Mouse (Mus musculus) brown adipose tissue, adult 24 weeks (tissue): ENCODE measurements around the gene Efl1. TPM values are rescaled to one million over a fixed set of nuclear protein-coding genes. Genes with fewer than 3 reads are reported as not detected.
"Not testable (repeated sequence)": the region's sequence is repeated elsewhere in the genome, so short reads cannot be mapped to it uniquely, and the experiment has no call there.

Experiments
- H3K27ac ChIP-seq: fragments of 200-500 bp; replicated peaks from 2 replicates; pipeline ENCODE4 v1.5.1; 2012; ENCODE audit warnings: low read depth, mild to moderate bottlenecking, low read length
- H3K4me1 ChIP-seq: fragments of 200-500 bp; 2 replicates; pipeline ENCODE4 v1.6.1; 2012; ENCODE audit warnings: low read length, mixed read lengths; ENCODE audit not compliant: control insufficient read depth, insufficient read depth, insufficient read length
- H3K4me3 ChIP-seq: fragments of 200-500 bp; 2 replicates; pipeline ENCODE4 v1.5.1; 2012; ENCODE audit warnings: low read depth, mild to moderate bottlenecking, low read length, moderate library complexity; ENCODE audit not compliant: insufficient read depth
- polyA plus RNA-seq: library from polyadenylated mRNA; stranded (reverse); fragments of >200 nt; gene quantifications from 2 replicates; pipeline ENCODE4 v1.2.4, GENCODE M21; 2012; ENCODE audit not compliant: missing spikeins, insufficient read depth, insufficient read length

Gene Efl1
- polyA plus RNA-seq, 1 experiment = 6.7 TPM

DNA sequence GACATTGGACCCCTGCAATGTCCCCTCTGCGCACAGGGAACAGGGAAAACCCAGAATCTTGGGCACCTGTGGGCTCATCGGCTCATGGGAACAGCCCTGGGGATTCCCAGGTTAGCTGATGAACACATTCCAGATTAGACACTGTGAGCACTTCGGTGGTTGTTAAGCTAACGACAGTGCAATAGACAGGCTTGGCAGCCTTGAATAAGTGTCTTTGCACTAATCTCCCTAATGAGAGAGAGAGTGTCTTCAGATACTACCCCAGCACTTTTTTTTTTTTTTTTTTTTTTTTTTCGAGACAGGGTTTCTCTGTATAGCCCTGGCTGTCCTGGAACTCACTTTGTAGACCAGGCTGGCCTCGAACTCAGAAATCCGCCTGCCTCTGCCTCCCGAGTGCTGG is 80.6 kb downstream of the Efl1 start:
- not testable (repeated sequence) for H3K4me3 ChIP-seq, H3K27ac ChIP-seq, H3K4me1 ChIP-seq

DNA sequence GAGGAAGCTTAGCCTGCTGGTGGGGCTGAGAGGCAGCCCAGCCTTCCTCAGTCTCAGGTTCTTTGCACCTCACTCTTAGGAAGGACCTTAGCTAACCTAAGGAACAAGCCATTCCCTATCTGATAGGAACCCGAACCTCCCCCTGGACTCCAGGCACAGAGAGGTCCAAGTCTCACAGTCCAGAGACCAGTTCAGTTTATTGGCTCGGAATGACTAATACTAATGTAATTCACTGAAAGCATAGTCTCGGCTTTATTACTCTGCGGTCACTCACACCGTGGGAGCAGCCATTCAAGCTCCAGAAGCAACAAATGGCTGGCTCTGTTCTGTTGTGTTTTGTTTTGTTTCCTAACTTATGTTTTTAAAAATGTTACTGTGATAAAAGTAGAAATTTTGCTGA is 84.7 kb downstream of the Efl1 start:
- Histone ChIP-seq H3K4me1 (0 out of 2 replicates have a peak, but pooled peaks cover 2% of the 10 kb centered on the region), H3K27ac (no peak overlapping the region), H3K4me3 (no peak overlapping the region)

DNA sequence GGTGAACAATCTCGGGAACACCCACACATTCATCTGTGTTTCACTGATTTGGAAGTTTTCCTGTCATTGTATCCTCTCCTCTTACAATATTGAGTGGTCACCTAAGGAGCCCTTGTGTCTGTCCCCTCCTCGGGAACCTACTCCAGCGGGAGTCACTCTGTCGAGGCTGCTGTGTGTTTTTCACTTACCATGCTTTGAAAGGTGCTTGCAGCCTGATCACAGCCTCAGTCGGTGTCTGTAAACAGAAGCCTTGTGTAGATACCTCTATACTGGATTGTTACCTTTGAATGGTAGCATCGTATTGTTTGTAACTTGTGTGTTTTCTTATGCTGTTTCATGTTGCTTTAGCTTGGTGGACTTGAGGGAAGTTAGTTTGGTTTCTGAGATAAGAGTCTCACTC is 85.6 kb downstream of the Efl1 start:
- Histone ChIP-seq H3K4me1 (0 out of 2 replicates have a peak, but pooled peaks cover 2% of the 10 kb centered on the region), H3K4me3 (no peak overlapping the region), H3K27ac (no peak overlapping the region)

DNA sequence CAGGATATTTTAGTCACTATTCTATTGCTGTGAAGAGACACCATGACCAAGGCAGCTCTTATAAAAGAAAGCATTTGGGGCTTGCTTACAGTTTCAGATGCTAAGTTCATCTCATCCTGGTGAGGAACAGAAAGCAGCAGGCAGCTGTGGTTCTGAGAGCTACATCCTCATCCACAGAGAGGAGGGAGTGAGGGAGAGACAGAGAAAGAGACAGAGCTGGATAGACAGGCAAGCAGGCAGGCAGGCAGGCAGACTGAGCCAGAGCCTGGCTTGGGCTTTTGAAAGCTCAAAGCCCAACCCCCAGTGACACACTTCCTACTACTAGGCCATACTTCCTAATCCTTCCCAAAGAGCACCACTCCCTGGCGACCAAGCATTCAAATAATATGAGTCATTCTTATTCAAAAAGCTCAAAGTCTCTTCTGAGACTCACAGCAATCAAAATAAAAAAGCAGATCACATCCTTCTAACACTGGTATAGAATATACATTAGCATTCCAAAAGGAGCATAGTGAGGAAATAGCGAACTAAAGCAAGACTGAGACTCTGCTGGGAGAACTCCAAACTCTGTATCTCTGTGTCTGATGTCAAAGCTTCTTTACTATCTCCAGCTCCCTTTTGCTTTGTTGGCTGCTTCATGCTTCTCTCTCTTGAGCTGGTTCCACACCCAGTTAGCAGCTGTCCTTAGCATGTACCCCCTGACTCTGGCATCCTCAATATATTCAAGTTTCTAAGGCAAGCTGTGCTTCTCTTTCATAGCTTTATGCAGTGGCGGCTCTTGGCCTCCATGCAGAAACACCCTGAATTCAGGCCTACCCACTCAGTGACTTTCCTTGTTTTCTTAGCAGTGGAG is 86.6 kb downstream of the Efl1 start:
- H3K4me3 ChIP-seq = no peak overlapping the region
- 0 out of 2 replicates have a peak, but pooled peaks cover 2% of the 10 kb centered on the region for H3K4me1 ChIP-seq
- H3K27ac ChIP-seq = no peak overlapping the region

DNA sequence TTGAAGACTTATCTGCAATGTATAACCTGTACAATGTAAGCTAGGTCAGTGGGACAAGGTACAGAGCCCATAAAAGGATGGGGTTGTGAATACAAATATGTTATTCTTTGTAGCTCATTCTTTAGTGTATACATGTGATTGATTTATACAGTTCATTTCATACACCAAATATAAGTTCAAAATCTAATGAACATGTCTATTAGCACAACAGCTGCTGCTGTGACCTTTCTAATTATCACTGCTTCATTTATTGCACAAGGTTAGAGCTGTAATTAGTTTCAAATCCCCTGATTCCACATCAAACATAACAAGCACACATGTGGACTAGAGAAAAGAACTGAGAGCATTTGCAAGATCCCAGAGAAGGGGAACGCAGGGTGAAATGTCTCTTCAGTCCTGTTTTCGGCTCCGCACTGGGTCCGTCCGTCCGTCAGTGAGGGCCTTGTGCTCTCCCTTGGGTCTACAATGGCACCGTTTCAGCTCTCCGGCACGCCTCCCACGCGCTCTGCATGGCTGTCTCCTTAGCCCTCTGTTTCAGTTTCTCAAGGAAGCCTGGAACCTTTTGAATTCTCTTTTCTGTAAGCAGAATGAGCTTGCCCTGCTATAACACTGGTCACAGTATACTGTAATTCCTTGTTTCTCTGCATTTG is 94.8 kb downstream of the Efl1 start:
- H3K4me3 ChIP-seq = 0 out of 2 replicates have a peak overlapping the region, but pooled peaks have one; percentile 3
- no peak overlapping the region for H3K27ac ChIP-seq
- peaks cover 2% of the 10 kb centered on the region; the same call in 1 of the 2 replicates for H3K4me1 ChIP-seq

DNA sequence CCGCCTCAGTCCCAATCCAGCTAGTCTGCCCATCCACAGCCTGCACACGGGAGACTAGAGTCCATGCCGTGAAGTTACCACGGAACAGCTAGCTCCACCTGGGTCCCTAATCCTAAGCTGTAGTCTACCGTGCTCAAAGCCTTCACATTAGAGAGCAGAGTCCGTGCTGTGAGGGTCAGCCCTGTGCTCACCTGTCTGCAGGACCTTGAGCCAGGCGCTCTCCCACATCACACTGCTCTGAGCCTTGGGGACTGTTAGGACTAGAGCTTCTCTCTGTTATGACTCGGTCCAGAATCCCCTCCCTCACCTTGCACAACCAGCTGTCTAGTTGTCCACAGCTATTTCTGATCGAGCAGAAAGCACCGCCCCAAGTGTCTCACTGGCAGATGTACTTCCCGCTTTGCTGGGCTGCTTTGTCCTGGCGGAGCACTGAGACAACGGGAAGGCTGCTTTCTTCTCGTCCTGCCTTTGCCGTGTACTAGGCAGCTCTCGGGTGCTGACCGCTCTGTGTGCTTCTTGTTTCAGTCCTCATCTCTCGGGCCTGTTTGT is 95.8 kb downstream of the Efl1 start:
- no peak overlapping the region for H3K27ac ChIP-seq
- peaks cover 2% of the 10 kb centered on the region; the same call in 1 of the 2 replicates for H3K4me1 ChIP-seq
- H3K4me3 ChIP-seq = no peak overlapping the region

DNA sequence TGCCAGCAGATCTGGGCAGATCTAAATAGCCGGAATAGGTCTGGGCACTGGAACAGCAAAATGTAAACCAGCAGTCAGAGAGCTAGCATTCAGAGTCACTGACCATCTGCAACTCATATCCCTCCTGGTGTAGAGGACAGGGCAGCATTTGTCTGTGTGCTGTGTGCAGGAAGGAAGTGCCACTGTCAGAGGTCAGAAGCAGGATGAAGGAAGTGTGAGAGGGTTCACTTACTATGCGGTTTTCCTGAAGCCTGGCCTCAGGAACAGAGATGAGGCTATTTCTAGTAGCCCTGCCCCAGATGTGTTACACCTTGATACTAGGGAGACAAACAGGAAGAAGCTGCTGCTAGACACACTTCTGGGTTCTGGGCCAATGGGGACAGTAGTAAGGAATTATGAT is 100.4 kb downstream of the Efl1 start:
- Histone ChIP-seq H3K4me3 (no peak overlapping the region), H3K27ac (no peak overlapping the region), H3K4me1 (no peaks in the 10 kb centered on the region)

DNA sequence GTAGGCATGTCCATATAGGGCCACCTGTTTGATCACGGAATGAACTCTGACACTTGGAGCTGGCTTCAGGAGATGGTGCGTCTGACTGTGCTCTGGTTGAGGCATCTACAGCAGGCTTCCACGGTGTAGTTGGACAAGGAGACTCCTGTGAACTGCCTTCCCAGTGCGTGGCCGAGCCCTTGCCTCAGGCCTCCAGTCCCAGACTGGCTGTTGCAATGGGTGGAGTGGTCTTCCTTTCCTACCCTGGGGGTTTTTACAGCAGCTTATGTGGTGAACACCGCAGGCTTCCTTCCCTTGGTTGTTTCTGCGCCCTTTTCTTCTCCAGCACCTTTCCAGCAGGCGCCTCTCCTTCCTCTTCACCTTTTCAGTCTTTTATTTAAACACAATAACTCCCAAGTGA is 100.8 kb downstream of the Efl1 start:
- no peak overlapping the region for H3K4me3 ChIP-seq
- H3K4me1 ChIP-seq = no peaks in the 10 kb centered on the region
- no peak overlapping the region for H3K27ac ChIP-seq

DNA sequence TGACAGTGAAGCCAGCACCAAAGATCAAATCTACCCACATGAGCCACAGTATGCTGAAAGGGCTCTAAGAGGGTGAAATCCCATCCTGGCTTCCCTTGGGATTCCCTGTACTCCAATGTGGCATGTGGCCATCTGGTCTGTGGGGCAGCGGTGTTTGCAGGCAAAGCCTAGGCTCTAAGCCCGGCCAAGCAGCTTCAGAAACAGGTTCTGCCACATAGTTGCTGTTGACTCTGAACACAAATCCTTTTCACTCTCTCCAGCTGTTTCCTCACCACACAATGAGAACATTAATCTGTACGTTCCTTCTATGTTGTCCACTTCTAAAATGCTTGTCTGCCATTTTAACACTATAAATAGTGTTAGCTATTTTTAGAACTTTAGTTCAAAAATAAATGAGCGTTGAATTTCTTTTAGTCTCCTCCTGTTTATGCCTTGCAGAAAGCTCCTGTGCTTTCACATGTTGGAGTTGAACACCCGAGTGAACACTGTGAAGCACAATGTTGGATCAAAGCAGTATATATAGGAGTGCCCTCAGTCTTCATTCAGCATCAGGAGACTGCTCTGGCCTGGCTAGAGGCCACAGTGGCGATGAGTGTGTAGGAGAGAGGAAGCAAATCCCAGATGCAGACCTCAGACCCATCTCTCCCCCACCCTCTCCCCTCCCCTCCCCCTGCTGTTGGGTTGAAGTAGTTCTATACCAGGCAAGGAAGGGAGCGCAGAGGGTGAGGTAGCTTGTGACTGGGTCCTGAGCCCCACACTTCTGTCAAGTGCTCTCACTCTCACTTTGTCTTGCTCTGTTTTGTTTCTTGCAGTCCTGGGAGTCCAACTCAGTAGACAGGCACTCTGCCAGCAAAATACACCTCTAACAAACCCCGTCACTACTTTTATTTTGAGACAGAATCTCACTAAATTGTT is 104.0 kb downstream of the Efl1 start:
- H3K4me1 ChIP-seq = no peaks in the 10 kb centered on the region
- no peak overlapping the region for H3K27ac ChIP-seq
- H3K4me3 ChIP-seq = no peak overlapping the region

DNA sequence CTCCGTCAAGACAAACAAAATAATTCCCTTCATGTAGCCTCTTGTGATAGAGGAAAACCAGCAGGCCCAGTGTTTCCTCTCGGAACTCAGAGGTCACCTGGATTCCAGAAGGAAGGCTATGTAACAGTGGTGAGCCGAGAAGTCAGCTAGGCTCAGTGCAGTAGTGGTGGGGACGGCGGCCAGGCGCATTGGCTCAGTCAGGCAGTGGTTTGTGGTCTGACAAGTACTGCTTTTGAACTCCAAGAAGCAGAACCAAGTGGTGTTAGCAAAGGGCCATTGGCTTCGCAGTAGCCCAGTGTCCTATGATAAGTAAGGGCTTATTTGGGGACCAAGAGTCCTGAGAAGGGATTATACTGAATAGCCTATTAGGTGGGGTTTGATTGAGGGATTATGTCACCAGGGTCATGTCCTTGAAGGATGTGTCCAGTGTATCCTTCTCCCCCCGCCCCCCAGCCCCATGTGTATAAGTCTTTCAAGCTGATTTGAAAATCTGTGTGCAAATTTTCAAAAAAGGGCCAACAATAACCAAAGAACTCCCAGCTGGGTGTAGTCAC is 107.3 kb downstream of the Efl1 start:
- Histone ChIP-seq H3K4me3 (no peak overlapping the region), H3K4me1 (no peaks in the 10 kb centered on the region), H3K27ac (no peak overlapping the region)

DNA sequence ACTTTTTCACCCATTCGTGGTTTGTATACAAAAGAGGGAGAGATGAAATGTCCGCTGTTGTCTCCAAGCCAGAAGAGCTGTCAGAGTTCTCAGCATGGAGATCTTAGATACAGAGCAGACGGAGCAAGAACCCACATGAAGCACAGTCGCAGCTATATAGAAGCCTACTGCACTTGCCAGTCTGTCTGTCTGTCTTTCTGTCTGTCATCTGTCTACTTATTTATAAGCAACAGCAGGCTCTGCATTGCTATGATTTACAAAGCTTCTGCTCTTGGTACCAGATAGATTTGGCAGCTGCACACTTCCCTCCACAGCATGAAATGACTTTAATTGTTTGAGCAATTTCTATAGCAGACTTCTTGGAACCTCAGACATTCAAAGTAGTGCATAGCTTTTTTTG is 110.1 kb downstream of the Efl1 start:
- H3K4me1 ChIP-seq = no peaks in the 10 kb centered on the region
- H3K27ac ChIP-seq = no peak overlapping the region
- no peak overlapping the region for H3K4me3 ChIP-seq

DNA sequence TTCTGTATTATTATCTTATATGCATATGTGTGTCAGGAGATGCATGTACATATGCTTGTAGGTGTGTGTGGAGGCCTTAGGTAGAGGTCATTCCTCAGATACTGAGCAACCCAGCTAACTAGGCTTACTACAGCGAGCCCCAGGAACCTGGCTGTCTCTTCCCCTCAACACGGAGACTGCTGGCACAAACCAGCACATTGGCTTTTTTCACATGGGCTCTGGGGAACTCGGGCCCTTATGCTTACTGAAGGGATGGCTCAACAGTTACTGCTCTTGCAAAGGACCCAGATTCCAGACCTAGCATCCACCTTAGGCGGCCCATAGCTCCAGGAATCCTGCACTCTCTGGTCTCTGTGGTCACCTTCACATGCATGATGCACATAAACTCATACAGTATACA is 110.7 kb downstream of the Efl1 start:
- H3K27ac ChIP-seq = no peak overlapping the region
- no peak overlapping the region for H3K4me3 ChIP-seq

DNA sequence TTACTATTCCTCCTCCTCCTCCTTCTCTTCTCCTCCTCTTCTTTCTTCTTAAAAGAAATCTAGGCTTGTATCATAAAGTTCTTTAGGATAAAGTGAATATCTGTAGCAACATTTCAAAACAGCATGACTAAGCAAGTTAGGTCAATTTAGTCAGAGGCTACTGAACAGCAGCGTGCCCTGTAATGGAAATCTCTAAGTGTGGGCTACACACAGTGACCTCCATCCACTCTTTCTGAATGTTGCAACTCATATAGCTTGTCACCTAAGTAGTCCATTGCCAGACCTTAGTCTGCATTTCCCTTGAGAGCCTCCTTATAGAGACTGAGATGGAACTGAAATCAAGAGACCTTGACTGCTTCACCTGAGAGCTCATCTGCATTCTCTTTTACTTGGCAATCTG is 116.5 kb downstream of the Efl1 start:
- H3K4me1 ChIP-seq = no peaks in the 10 kb centered on the region
- no peak overlapping the region for H3K27ac ChIP-seq
- no peak overlapping the region for H3K4me3 ChIP-seq

More for the DNA sequence above, 110.7 kb downstream of the Efl1 start:
- no peaks in the 10 kb centered on the region for H3K4me1 ChIP-seq

DNA sequence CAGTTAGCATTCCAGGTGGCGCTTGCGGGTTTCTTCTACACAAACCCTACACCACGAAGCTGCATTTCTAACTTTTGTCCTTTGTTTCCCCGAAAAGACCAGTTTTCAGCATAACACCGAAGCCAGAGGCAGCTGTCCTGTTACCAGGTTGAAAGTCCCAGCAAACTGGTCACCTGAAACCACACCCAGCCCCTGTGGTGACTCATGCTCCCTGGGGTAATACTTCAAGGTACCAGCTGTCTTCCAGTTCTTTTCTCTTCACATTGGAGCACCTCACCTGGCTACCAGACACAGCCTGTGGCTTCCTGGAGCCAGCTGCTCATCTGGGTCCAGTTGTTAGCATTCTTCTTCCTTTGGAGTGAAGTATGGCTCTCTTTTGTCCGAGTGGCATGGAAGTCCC is 118.2 kb downstream of the Efl1 start:
- Histone ChIP-seq H3K27ac (no peak overlapping the region), H3K4me3 (no peak overlapping the region), H3K4me1 (no peaks in the 10 kb centered on the region)
